Mouse (Mus musculus): Measurements from ENCODE around the gene Dusp1. TPM values are rescaled to one million over a fixed set of nuclear protein-coding genes. Genes with fewer than 3 reads are reported as not detected.

Gene Dusp1
- polyA plus RNA-seq, 1 experiment from 2014 or later: 36.9 TPM

GRCm38 (mm10) chr17:26596168-26596658, 34.3 kb upstream of the Dusp1 start:
- H3K4me2 ChIP-seq (ENCODE audit: low read length): peak overlapping the region; percentile 62
- peak; percentile 75 for ATAC-seq (ENCODE audit: insufficient number of reproducible peaks, insufficient read depth, low FRiP score, low read depth)
- H3K9ac ChIP-seq (ENCODE audit: low read length): peak overlapping the region; percentile 75
- peaks cover 43 to 59% of the 10 kb centered on the region in 2 experiments for H3K4me1 ChIP-seq (ENCODE audit: control insufficient read depth in 2 of 2, insufficient read depth in 2 of 2, low read length in 2 of 2)
- 17% methylated on average over 7 of the region's 7 CpGs for WGBS
- H3K9me3 ChIP-seq (ENCODE audit: control insufficient read depth, low read length): no peaks in the 10 kb centered on the region
- peak overlapping the region; percentile 99 to 100 for H3K27ac ChIP-seq (replicated peaks in 1 of 2; ENCODE audit: control insufficient read depth in 1 of 2, insufficient read depth in 1 of 2, low read depth in 2 of 2, low read length in 2 of 2)
- peaks cover 18% of the 10 kb centered on the region; the same call in 1 of the 2 replicates for H3K36me3 ChIP-seq (ENCODE audit: control insufficient read depth, insufficient read depth, low read length)
- H3K4me3 ChIP-seq (ENCODE audit: control insufficient read depth in 1 of 2, insufficient read depth in 1 of 2, low read depth in 1 of 2, low read length in 2 of 2): no peak overlapping the region; a peak in 1 of 4 replicates
- H3K27me3 ChIP-seq (ENCODE audit: control insufficient read depth, insufficient read depth, low read length): no peaks in the 10 kb centered on the region

GRCm38 (mm10) chr17:26595448-26596167, 33.7 kb upstream of the Dusp1 start:
- H3K27ac ChIP-seq (replicated peaks in 1 of 2; ENCODE audit: control insufficient read depth in 1 of 2, insufficient read depth in 1 of 2, low read depth in 2 of 2, low read length in 2 of 2): peak overlapping the region; percentile 99 to 100
- ATAC-seq (ENCODE audit: insufficient number of reproducible peaks, insufficient read depth, low FRiP score, low read depth): no peak
- WGBS: 12% methylated on average over 7 of the region's 7 CpGs
- H3K27me3 ChIP-seq (ENCODE audit: control insufficient read depth, insufficient read depth, low read length): no peaks in the 10 kb centered on the region
- H3K9ac ChIP-seq (ENCODE audit: low read length): peak overlapping the region; percentile 75
- no peak overlapping the region for H3K4me3 ChIP-seq (ENCODE audit: control insufficient read depth in 1 of 2, insufficient read depth in 1 of 2, low read depth in 1 of 2, low read length in 2 of 2)
- peaks cover 38 to 57% of the 10 kb centered on the region in 2 experiments for H3K4me1 ChIP-seq (ENCODE audit: control insufficient read depth in 2 of 2, insufficient read depth in 2 of 2, low read length in 2 of 2)
- peaks cover 18% of the 10 kb centered on the region; the same call in 1 of the 2 replicates for H3K36me3 ChIP-seq (ENCODE audit: control insufficient read depth, insufficient read depth, low read length)
- no peaks in the 10 kb centered on the region for H3K9me3 ChIP-seq (ENCODE audit: control insufficient read depth, low read length)
- H3K4me2 ChIP-seq (ENCODE audit: low read length): peak overlapping the region; percentile 62

- Histone ChIP-seq H3K27ac (replicated peaks in 1 of 2; ENCODE audit: control insufficient read depth in 1 of 2, insufficient read depth in 1 of 2, low read depth in 2 of 2, low read length in 2 of 2) (peak overlapping the region; percentile 99 to 100), H3K9me3 (ENCODE audit: control insufficient read depth, low read length) (no peaks in the 10 kb centered on the region), H3K27me3 (ENCODE audit: control insufficient read depth, insufficient read depth, low read length) (no peaks in the 10 kb centered on the region), H3K4me1 (ENCODE audit: control insufficient read depth in 2 of 2, insufficient read depth in 2 of 2, low read length in 2 of 2) (peaks cover 38 to 55% of the 10 kb centered on the region in 2 experiments), H3K4me3 (ENCODE audit: control insufficient read depth in 1 of 2, insufficient read depth in 1 of 2, low read depth in 1 of 2, low read length in 2 of 2) (no peak overlapping the region), H3K36me3 (ENCODE audit: control insufficient read depth, insufficient read depth, low read length) (peaks cover 18% of the 10 kb centered on the region; the same call in 1 of the 2 replicates), H3K9ac (ENCODE audit: low read length) (peak overlapping the region; percentile 75), H3K4me2 (ENCODE audit: low read length) (0 out of 2 replicates have a peak overlapping the region, but pooled peaks have one; percentile 62)
- 0 out of 2 replicates have a peak, but pooled peaks have one; percentile 11 for ATAC-seq (ENCODE audit: insufficient number of reproducible peaks, insufficient read depth, low FRiP score, low read depth)
- WGBS: 26% methylated on average over 7 of the region's 7 CpGs
These were observed 33.0 kb upstream of the Dusp1 start for GRCm38 (mm10) chr17:26594958-26595357.

DNA sequence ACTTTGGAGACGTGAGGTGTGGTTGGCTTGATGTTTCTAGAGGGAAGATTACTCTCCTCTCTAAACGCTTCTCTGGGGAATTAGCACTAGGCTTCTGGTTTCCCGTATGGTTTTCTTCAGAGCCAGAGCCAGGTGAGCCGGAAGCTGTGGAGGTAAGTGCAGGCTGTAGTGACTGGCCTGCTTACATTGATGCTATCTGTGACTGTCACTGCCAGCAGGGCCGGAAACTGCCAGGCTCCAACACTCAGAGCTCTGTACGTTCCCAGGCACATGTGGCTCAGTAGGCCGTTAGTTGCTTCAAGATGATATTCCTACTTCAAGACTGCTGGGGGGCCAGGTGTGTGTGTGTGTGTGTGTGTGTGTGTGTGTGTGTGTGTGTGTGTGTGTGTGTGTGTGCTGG, 32.2 kb upstream of the Dusp1 start:
- 71% methylated on average over 7 of the region's 7 CpGs for WGBS
- H3K27ac ChIP-seq (replicated peaks in 1 of 2; ENCODE audit: control insufficient read depth in 1 of 2, insufficient read depth in 1 of 2, low read depth in 2 of 2, low read length in 2 of 2): peak overlapping the region; percentile 99 to 100; a peak in 2 of 4 replicates
- H3K9me3 ChIP-seq (ENCODE audit: control insufficient read depth, low read length): no peaks in the 10 kb centered on the region
- H3K4me2 ChIP-seq (ENCODE audit: low read length): no peak overlapping the region
- no peak overlapping the region for H3K4me3 ChIP-seq (ENCODE audit: control insufficient read depth in 1 of 2, insufficient read depth in 1 of 2, low read depth in 1 of 2, low read length in 2 of 2)
- H3K4me1 ChIP-seq (ENCODE audit: control insufficient read depth in 2 of 2, insufficient read depth in 2 of 2, low read length in 2 of 2): peaks cover 38 to 55% of the 10 kb centered on the region in 2 experiments
- H3K36me3 ChIP-seq (ENCODE audit: control insufficient read depth, insufficient read depth, low read length): peaks cover 18% of the 10 kb centered on the region; the same call in 1 of the 2 replicates
- no peak for ATAC-seq (ENCODE audit: insufficient number of reproducible peaks, insufficient read depth, low FRiP score, low read depth)
- peak overlapping the region; percentile 21; the same call in 1 of the 2 replicates for H3K9ac ChIP-seq (ENCODE audit: low read length)
- no peaks in the 10 kb centered on the region for H3K27me3 ChIP-seq (ENCODE audit: control insufficient read depth, insufficient read depth, low read length)

- Histone ChIP-seq H3K4me1 (ENCODE audit: control insufficient read depth in 2 of 2, insufficient read depth in 2 of 2, low read length in 2 of 2) (peaks cover 38 to 55% of the 10 kb centered on the region in 2 experiments), H3K4me2 (ENCODE audit: low read length) (no peak overlapping the region), H3K9me3 (ENCODE audit: control insufficient read depth, low read length) (no peaks in the 10 kb centered on the region), H3K27me3 (ENCODE audit: control insufficient read depth, insufficient read depth, low read length) (no peaks in the 10 kb centered on the region), H3K27ac (replicated peaks in 1 of 2; ENCODE audit: control insufficient read depth in 1 of 2, insufficient read depth in 1 of 2, low read depth in 2 of 2, low read length in 2 of 2) (no peak overlapping the region), H3K4me3 (ENCODE audit: control insufficient read depth in 1 of 2, insufficient read depth in 1 of 2, low read depth in 1 of 2, low read length in 2 of 2) (no peak overlapping the region), H3K36me3 (ENCODE audit: control insufficient read depth, insufficient read depth, low read length) (peaks cover 18% of the 10 kb centered on the region; the same call in 1 of the 2 replicates), H3K9ac (ENCODE audit: low read length) (no peak overlapping the region)
- WGBS: 90% methylated on average over 5 of the region's 5 CpGs
- no peak for ATAC-seq (ENCODE audit: insufficient number of reproducible peaks, insufficient read depth, low FRiP score, low read depth)
These were observed 31.3 kb upstream of the Dusp1 start for GRCm38 (mm10) chr17:26593199-26593598.

GRCm38 (mm10) chr17:26592510-26592909, 30.6 kb upstream of the Dusp1 start:
- peaks cover 41 to 56% of the 10 kb centered on the region in 2 experiments for H3K4me1 ChIP-seq (ENCODE audit: control insufficient read depth in 2 of 2, insufficient read depth in 2 of 2, low read length in 2 of 2)
- no peak for ATAC-seq (ENCODE audit: insufficient number of reproducible peaks, insufficient read depth, low FRiP score, low read depth)
- H3K27ac ChIP-seq (replicated peaks in 1 of 2; ENCODE audit: control insufficient read depth in 1 of 2, insufficient read depth in 1 of 2, low read depth in 2 of 2, low read length in 2 of 2): peak overlapping the region in 1 of 2 experiments; percentile 41; a peak in 2 of 4 replicates

DNA sequence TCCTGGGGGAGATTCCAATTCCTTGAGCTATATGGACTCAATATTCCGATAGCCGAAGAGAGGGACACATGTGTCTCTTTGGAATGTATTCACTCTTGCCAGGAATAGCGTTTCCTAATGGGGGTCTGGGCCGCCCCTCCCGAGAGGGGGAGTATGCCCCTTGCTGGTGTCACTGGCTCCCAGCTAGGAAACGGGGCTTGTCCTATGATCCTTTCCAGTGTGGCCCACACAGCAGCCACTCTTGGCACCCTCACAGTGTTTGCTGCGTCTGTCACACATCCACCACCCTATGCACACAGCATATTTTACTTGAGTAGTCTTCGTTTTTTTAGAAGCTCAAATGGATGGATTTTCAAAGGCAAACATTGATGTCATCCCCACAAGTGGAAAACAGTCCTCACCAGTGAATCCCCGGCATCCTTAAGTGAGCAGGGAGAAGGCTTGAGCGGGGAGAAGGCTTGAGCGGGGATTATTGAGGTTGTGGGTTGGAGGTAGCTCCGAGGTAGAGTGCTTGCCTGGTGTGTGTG, 26.1 kb upstream of the Dusp1 start:
- 76% methylated on average over 12 of the region's 12 CpGs for WGBS
- ATAC-seq (ENCODE audit: insufficient number of reproducible peaks, insufficient read depth, low FRiP score, low read depth): no peak

More at GRCm38 (mm10) chr17:26592510-26592909, 30.6 kb upstream of the Dusp1 start:
- Histone ChIP-seq H3K36me3 (ENCODE audit: control insufficient read depth, insufficient read depth, low read length) (peaks cover 21% of the 10 kb centered on the region; the same call in 1 of the 2 replicates), H3K9me3 (ENCODE audit: control insufficient read depth, low read length) (no peaks in the 10 kb centered on the region), H3K9ac (ENCODE audit: low read length) (no peak overlapping the region), H3K27me3 (ENCODE audit: control insufficient read depth, insufficient read depth, low read length) (no peaks in the 10 kb centered on the region), H3K4me3 (ENCODE audit: control insufficient read depth in 1 of 2, insufficient read depth in 1 of 2, low read depth in 1 of 2, low read length in 2 of 2) (no peak overlapping the region), H3K4me2 (ENCODE audit: low read length) (no peak overlapping the region)
- 88% methylated on average over 4 of the region's 4 CpGs for WGBS

More for the DNA sequence above, 26.1 kb upstream of the Dusp1 start:
- H3K4me3 ChIP-seq (ENCODE audit: control insufficient read depth in 1 of 2, insufficient read depth in 1 of 2, low read depth in 1 of 2, low read length in 2 of 2): no peak overlapping the region
- no peaks in the 10 kb centered on the region for H3K27me3 ChIP-seq (ENCODE audit: control insufficient read depth, insufficient read depth, low read length)
- peaks cover 34 to 44% of the 10 kb centered on the region in 2 experiments for H3K4me1 ChIP-seq (ENCODE audit: control insufficient read depth in 2 of 2, insufficient read depth in 2 of 2, low read length in 2 of 2)
- no peak overlapping the region for H3K27ac ChIP-seq (replicated peaks in 1 of 2; ENCODE audit: control insufficient read depth in 1 of 2, insufficient read depth in 1 of 2, low read depth in 2 of 2, low read length in 2 of 2)
- H3K9ac ChIP-seq (ENCODE audit: low read length): no peak overlapping the region
- no peaks in the 10 kb centered on the region for H3K9me3 ChIP-seq (ENCODE audit: control insufficient read depth, low read length)
- peaks cover 16% of the 10 kb centered on the region; the same call in 1 of the 2 replicates for H3K36me3 ChIP-seq (ENCODE audit: control insufficient read depth, insufficient read depth, low read length)
- H3K4me2 ChIP-seq (ENCODE audit: low read length): no peak overlapping the region

Data from heart, embryonic 14.5 days (tissue).